Comparison of ENCODE assay signal across 8 mouse cellular contexts in the genomic region with DNA sequence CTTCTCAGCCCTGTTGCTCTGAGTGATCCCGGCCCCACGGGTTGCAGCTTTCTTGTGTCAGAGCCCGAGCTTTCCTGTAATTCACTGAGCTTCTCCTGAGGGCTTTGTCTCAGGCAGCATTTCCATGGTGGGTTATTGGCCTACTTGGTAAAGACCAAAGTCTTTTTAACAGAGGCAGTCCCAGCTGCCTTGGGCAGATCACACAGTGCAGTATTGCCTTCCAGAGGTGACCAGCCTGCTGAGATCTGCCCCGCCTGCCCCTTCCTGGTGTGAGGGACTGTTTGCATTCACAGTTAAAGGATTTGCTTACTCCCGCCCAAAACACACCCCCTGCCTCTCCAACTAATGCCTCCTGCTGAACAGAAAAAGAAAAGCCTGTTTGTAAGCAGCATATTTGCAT. TPM values are rescaled to one million over a fixed set of nuclear protein-coding genes. Genes with fewer than 3 reads are reported as not detected.
DNase-seq lines count a peak whose midpoint lies in the region; ATAC-seq and TF ChIP-seq lines count a peak whose summit lies in the region.

No protein-coding gene starts in this region.

- H3K9me3 ChIP-seq in forebrain, embryonic 14.5 days (replicated peaks; ENCODE audit: control insufficient read depth, low read length) = no peaks in the 10 kb centered on the region
- H3K9me3 ChIP-seq in midbrain, postnatal 0 days (ENCODE audit: low read length) = no peaks in the 10 kb centered on the region

- no peaks in the 10 kb centered on the region for H3K36me3 ChIP-seq in forebrain, embryonic 14.5 days (ENCODE audit: control insufficient read depth, insufficient read depth, low read length)
- no peaks in the 10 kb centered on the region for H3K36me3 ChIP-seq in midbrain, postnatal 0 days (ENCODE audit: insufficient read depth, low read length)

- DNase-seq in layer of hippocampus, adult 2 months (ENCODE audit: low spot score in 2 of 2) = no peak
- DNase-seq in layer of hippocampus, adult 9-11 months = no peak
- DNase-seq in forebrain, embryonic 14.5 days (ENCODE audit: low spot score) = no peak
- DNase-seq in kidney, postnatal 14 days = peak; percentile 56
- peak; percentile 35 for DNase-seq in midbrain, postnatal 0 days (ENCODE audit: low spot score)
- DNase-seq in adrenal gland, adult 18-20 months (ENCODE audit: low spot score in 2 of 2) = no peak
- no peak for DNase-seq in urinary bladder, postnatal 4 days (ENCODE audit: low spot score in 2 of 2)
- DNase-seq in left cerebral cortex, postnatal 36 days (ENCODE audit: low spot score in 2 of 2) = no peak

- no peak overlapping the region for H3K4me3 ChIP-seq in layer of hippocampus, adult 2 months
- no peak overlapping the region for H3K4me3 ChIP-seq in forebrain, embryonic 14.5 days (ENCODE audit: low read depth, low read length)
- H3K4me3 ChIP-seq in midbrain, postnatal 0 days (ENCODE audit: low read depth, low read length) = no peak overlapping the region

- H3K27ac ChIP-seq in layer of hippocampus, adult 2 months = peak overlapping the region; percentile 87
- H3K27ac ChIP-seq in forebrain, embryonic 14.5 days (ENCODE audit: low read depth, low read length) = peak overlapping the region; percentile 40; the same call in 1 of the 2 replicates
- H3K27ac ChIP-seq in midbrain, postnatal 0 days (ENCODE audit: low read depth, low read length) = peak overlapping the region; percentile 68

- H3K27me3 ChIP-seq in forebrain, embryonic 14.5 days (replicated peaks; ENCODE audit: control insufficient read depth, insufficient read depth, low read length) = no peaks in the 10 kb centered on the region
- H3K27me3 ChIP-seq in midbrain, postnatal 0 days (ENCODE audit: insufficient read depth, low read length) = no peaks in the 10 kb centered on the region

- TF ChIP-seq CTCF in layer of hippocampus, adult 2 months (conservative IDR thresholded peaks at IDR 0.05) = no peak
- no peak for TF ChIP-seq CTCF in midbrain, postnatal 0 days (IDR thresholded peaks at IDR 0.05)

- WGBS in forebrain, embryonic 14.5 days = 5% methylated on average over 5 of the region's 5 CpGs
- 9% methylated on average over 5 of the region's 5 CpGs for WGBS in midbrain, postnatal 0 days

- no peak for ATAC-seq in forebrain, embryonic 14.5 days
- peak; percentile 54 for ATAC-seq in midbrain, postnatal 0 days (ENCODE audit: low FRiP score)

- intact Hi-C loops in left cerebral cortex, postnatal 36 days (cut with DNase I) = no loop called here

- peaks cover 27% of the 10 kb centered on the region for H3K4me1 ChIP-seq in forebrain, embryonic 14.5 days (ENCODE audit: control insufficient read depth, insufficient read depth, low read length)
- H3K4me1 ChIP-seq in midbrain, postnatal 0 days (ENCODE audit: insufficient read depth, low read length) = peaks cover 8% of the 10 kb centered on the region; the same call in 1 of the 2 replicates

- H3K4me2 ChIP-seq in forebrain, embryonic 14.5 days (ENCODE audit: low read length) = no peak overlapping the region
- H3K4me2 ChIP-seq in midbrain, postnatal 0 days (ENCODE audit: low read depth, low read length, poor library complexity, severe bottlenecking) = no peak overlapping the region

- 0 out of 2 replicates have a peak overlapping the region, but pooled peaks have one; percentile 10 for H3K9ac ChIP-seq in forebrain, embryonic 14.5 days (ENCODE audit: low read length)
- no peak overlapping the region for H3K9ac ChIP-seq in midbrain, postnatal 0 days (replicated peaks; ENCODE audit: low read length, poor library complexity, severe bottlenecking)

RNA-seq across cellular contexts. Expression of a gene that starts 51.2 kb away (rescaled TPM):
- total RNA-seq in layer of hippocampus, adult 2 months (2021) = 100 to 1,000 TPM; 255 to 260 TPM
- 40.3 and 58.5 TPM in 2 replicates for polyA plus RNA-seq in forebrain, embryonic 14.5 days (2014; fragmentation: Nextera tagmentation; extraction: Ambion mirVana)
- 107 and 154 TPM in 2 replicates for total RNA-seq in midbrain, postnatal 0 days (2014; rRNA removed)
- 58.7 and 61.6 TPM in 2 replicates for polyA plus RNA-seq in midbrain, postnatal 0 days (2015; fragmentation: Nextera tagmentation; extraction: Ambion mirVana)
- 10 to 100 TPM; 75.7 to 96.6 TPM for total RNA-seq in adrenal gland, adult 18-20 months (2021)
- 100 to 1,000 TPM; 229 to 269 TPM for total RNA-seq in left cerebral cortex, postnatal 36 days (2021)

Comparison
In these comparisons a context has a peak if more than half of its experiments do, and no peak if none do; other contexts are left out.
1. DNase-seq: peak in kidney, postnatal 14 days (single experiment) and midbrain, postnatal 0 days (single experiment); none in layer of hippocampus, adult 2 months (0 of 2), layer of hippocampus, adult 9-11 months (single experiment), forebrain, embryonic 14.5 days (single experiment), adrenal gland, adult 18-20 months (0 of 2), urinary bladder, postnatal 4 days (0 of 2) and left cerebral cortex, postnatal 36 days (0 of 2).
2. Peak in every context shown above with its lines, with median percentiles within 50 percentile points of each other: H3K27ac ChIP-seq.